Mouse (Mus musculus) embryonic fibroblast, embryonic 13.5 days (primary cell): ENCODE data around the gene Acap2.

Experiments
- CTCF ChIP-seq: IDR thresholded peaks from 2 replicates; pipeline ENCODE4 v1.5.1; 2011; ENCODE audit warnings: mild to moderate bottlenecking, control low read depth, low read length, moderate library complexity, borderline replicate concordance; ENCODE audit not compliant: insufficient read depth
- POLR2A ChIP-seq: IDR thresholded peaks from 2 replicates; pipeline ENCODE4 v1.6.1; 2011; ENCODE audit warnings: low read depth, mild to moderate bottlenecking, control low read depth, low read length, moderate library complexity

GRCm38 (mm10) chr16:31201704-31202103 is 659 bp upstream of the Acap2 start:
- no peak for TF ChIP-seq CTCF
- no peak for TF ChIP-seq POLR2A
